Mouse (Mus musculus): Measurements from ENCODE around the gene Dlgap1. TPM values are rescaled to one million over a fixed set of nuclear protein-coding genes. Genes with fewer than 3 reads are reported as not detected.
A peak's percentile ranks its signal among the peaks of the same experiment; 100 is the strongest.

Dlgap1 gene
- polyA plus RNA-seq, 1 experiment from 2014 or later, result 1.3 TPM

DNA sequence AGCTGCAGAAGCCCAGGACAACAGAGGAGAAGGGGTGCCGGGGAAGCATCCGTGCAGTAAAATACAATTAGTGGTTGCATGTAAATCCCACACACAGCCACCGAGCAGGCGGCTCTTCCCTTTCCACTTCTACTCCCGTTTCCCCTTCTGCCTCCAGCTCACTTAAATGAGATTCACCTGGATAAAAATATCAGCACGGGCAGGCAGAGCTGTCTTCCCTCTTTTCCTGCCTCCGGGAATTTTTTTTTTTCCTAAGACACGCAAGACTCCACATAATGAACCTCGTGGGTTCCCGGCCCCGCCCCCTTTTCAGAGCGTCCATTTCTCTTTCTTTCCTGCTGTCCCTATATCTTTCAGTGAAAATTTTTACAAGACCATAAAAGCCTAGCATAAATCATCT, 548.5 kb downstream of the Dlgap1 start:
- WGBS, result 80% methylated on average over 12 of the region's 12 CpGs
- no peak for ATAC-seq
- Histone ChIP-seq H3K36me3 (ENCODE audit: control insufficient read depth, insufficient read depth, low read length) (no peaks in the 10 kb centered on the region), H3K4me2 (ENCODE audit: low read depth, low read length) (no peak overlapping the region), H3K27ac (ENCODE audit: low read length) (no peak overlapping the region), H3K9me3 (ENCODE audit: control insufficient read depth, low read length) (no peaks in the 10 kb centered on the region), H3K27me3 (replicated peaks; ENCODE audit: control insufficient read depth, insufficient read depth, low read length) (no peaks in the 10 kb centered on the region), H3K4me3 (ENCODE audit: low read length) (no peak overlapping the region), H3K9ac (ENCODE audit: low read depth, low read length) (no peak overlapping the region), H3K4me1 (ENCODE audit: control insufficient read depth, insufficient read depth, low read length) (no peaks in the 10 kb centered on the region)

DNA sequence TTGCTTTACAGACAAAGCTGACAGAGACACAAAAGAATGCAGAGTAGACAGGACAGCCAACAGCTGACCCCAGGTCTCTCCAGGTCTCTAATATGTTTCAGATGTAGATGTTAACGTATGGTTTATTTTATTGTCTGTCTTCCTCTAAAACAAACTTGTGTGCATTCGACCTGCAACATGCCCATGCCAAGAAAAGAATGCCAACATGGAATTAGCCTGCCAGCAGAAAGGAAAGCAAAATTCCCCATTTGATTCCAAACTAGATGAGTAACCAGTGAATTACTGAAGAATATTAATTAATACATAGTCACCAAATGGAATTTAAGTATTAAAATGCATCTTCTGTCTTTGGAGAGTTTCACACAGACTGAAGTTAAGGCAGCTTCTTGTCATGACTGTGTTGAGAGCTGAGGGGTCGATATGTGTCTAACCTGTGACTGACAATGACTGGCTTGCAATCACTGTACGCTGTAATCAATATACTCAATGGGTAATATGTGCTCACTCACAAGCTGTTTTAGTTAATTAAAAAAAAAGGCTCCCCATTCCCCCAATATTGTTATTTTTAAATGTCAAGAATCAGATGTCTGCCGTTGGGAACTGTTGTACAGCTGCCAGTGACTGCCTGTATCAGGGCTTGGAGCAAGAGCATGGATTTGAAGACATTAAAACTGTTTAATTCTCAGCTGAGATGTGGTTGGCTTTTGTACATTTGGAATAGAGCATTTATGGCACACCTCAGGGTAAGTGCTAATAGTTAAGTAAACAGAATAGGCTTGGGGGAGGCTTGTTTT, 552.4 kb downstream of the Dlgap1 start:
- H3K27ac ChIP-seq (ENCODE audit: low read length), result no peak overlapping the region
- H3K4me1 ChIP-seq (ENCODE audit: control insufficient read depth, insufficient read depth, low read length), result no peaks in the 10 kb centered on the region
- H3K9ac ChIP-seq (ENCODE audit: low read depth, low read length), result no peak overlapping the region
- H3K4me2 ChIP-seq (ENCODE audit: low read depth, low read length), result no peak overlapping the region
- WGBS, result 69% methylated on average over 5 of the region's 5 CpGs
- no peaks in the 10 kb centered on the region for H3K27me3 ChIP-seq (replicated peaks; ENCODE audit: control insufficient read depth, insufficient read depth, low read length)
- H3K36me3 ChIP-seq (ENCODE audit: control insufficient read depth, insufficient read depth, low read length), result no peaks in the 10 kb centered on the region
- no peaks in the 10 kb centered on the region for H3K9me3 ChIP-seq (ENCODE audit: control insufficient read depth, low read length)
- no peak for ATAC-seq
- no peak overlapping the region for H3K4me3 ChIP-seq (ENCODE audit: low read length)

DNA sequence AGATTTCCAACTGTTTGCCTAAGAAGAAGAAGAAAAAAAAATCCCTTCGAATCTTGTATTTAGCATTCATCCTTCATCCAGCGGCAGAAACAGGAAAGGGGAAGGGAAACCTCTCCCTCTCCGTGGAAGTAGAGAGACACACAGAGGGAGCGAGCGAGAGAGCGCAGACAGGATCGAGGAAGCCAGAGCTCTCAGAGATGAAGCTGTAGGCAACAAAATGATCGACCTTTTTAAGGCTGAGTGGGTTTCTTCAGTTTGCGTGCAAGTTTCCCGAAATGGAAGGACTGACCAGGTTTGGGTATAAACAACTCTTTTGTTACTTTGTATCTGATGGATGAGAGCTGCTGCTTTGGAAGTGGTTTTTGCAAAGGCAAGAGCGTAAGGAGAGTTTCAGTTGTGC, 553.1 kb downstream of the Dlgap1 start:
- Histone ChIP-seq H3K9ac (ENCODE audit: low read depth, low read length) (no peak overlapping the region), H3K4me3 (ENCODE audit: low read length) (no peak overlapping the region), H3K27ac (ENCODE audit: low read length) (no peak overlapping the region), H3K36me3 (ENCODE audit: control insufficient read depth, insufficient read depth, low read length) (no peaks in the 10 kb centered on the region), H3K4me1 (ENCODE audit: control insufficient read depth, insufficient read depth, low read length) (no peaks in the 10 kb centered on the region), H3K27me3 (replicated peaks; ENCODE audit: control insufficient read depth, insufficient read depth, low read length) (no peaks in the 10 kb centered on the region), H3K4me2 (ENCODE audit: low read depth, low read length) (no peak overlapping the region; the same call in 1 of the 2 replicates), H3K9me3 (ENCODE audit: control insufficient read depth, low read length) (no peaks in the 10 kb centered on the region)
- no peak for ATAC-seq
- 25% methylated on average over 11 of the region's 11 CpGs for WGBS

DNA sequence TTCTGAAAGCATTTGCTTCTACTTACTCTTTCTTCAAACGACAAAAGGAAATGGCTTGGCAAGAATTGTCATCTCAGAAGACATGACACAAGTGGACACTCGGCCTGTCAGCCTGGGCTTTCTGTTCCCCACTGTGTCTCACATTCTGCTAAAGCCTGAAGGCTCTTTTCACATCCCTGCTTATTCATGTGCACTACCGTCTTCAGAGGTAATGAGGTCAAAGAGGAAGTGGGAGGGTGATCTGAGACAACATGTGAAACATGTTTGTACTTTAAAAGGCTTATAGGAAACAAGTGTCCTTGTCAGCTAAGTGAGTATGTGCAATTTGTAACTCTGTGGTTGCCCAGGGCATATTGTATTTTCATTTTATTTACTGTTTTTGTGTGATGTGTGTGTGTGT, 557.1 kb downstream of the Dlgap1 start:
- Histone ChIP-seq H3K9ac (ENCODE audit: low read depth, low read length) (no peak overlapping the region), H3K4me3 (ENCODE audit: low read length) (no peak overlapping the region), H3K9me3 (ENCODE audit: control insufficient read depth, low read length) (no peaks in the 10 kb centered on the region), H3K27me3 (replicated peaks; ENCODE audit: control insufficient read depth, insufficient read depth, low read length) (no peaks in the 10 kb centered on the region), H3K36me3 (ENCODE audit: control insufficient read depth, insufficient read depth, low read length) (no peaks in the 10 kb centered on the region), H3K4me2 (ENCODE audit: low read depth, low read length) (no peak overlapping the region), H3K27ac (ENCODE audit: low read length) (no peak overlapping the region), H3K4me1 (ENCODE audit: control insufficient read depth, insufficient read depth, low read length) (no peaks in the 10 kb centered on the region)
- WGBS, result 50% methylated on average over 3 of the region's 3 CpGs
- no peak for ATAC-seq

DNA sequence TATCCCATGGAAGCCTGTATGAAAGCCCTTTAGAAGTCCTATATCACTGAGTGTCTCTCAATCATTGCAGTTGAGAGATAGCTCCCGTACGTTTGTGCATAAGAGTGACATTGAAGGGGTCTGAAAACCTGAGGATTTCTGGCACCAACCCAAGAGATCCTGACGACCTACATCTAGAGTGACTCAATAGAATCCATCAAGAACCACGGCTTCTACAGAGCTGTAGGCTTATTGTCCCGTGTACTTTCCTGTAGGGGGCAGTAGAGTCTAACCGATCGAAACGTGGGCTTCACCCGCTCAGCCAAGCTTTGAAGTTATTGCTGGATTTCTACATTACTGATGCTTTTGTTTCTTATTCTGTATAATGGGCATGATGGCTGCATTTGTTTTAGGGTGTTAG, 558.2 kb downstream of the Dlgap1 start:
- Histone ChIP-seq H3K4me3 (ENCODE audit: low read length) (no peak overlapping the region), H3K4me1 (ENCODE audit: control insufficient read depth, insufficient read depth, low read length) (no peaks in the 10 kb centered on the region), H3K9me3 (ENCODE audit: control insufficient read depth, low read length) (no peaks in the 10 kb centered on the region), H3K36me3 (ENCODE audit: control insufficient read depth, insufficient read depth, low read length) (no peaks in the 10 kb centered on the region), H3K4me2 (ENCODE audit: low read depth, low read length) (no peak overlapping the region), H3K27me3 (replicated peaks; ENCODE audit: control insufficient read depth, insufficient read depth, low read length) (no peaks in the 10 kb centered on the region), H3K9ac (ENCODE audit: low read depth, low read length) (no peak overlapping the region), H3K27ac (ENCODE audit: low read length) (no peak overlapping the region)
- WGBS, result 30% methylated on average over 9 of the region's 9 CpGs
- peak; percentile 31; the same call in 1 of the 2 replicates for ATAC-seq

DNA sequence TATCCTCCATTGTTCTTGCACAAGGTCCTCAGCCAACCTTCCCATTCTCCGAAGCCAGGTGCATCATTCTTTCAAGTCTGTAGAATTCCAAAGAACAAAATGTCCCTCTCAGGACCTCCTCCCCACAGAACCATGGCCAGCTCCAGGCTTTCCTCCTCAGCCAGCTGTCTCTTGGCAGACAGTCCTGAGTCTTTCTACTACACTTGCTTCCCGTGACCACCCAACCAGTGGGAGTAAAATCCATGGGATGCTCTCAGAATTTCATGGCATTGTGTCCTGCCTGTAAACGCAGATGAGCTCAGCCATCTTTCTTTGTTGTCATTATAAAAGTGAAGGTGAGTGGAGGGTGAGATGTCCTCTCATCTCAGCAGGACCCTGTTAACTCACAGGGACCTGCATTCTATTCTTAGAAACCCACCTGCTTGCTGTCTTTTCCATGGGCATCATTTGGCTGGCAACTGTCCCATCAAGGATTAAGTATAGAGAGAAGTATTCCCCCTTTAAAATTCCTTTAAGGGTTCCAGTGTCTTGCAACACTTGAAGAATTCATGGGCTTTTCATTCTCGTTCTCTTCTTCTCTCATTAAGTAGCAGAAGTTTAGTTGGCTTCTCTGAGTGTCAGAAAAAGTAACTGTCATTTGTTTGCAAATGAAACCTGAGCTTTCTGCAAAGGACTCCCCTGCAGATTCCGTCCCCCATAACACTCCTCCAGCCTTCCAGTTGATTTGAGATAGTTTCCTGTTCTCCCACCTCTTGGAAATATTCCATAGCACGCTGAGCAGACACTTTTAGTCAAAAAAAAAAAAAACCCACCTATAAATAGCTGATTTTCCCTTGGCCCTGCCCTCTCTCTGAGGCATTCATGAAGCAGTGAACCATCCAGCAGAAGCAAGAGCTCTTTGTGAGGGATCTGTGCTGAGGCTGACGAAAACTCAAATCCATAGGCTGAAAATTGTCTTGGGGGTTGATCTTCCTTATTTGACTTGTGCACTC, 559.6 kb downstream of the Dlgap1 start:
- ATAC-seq, result no peak
- no peaks in the 10 kb centered on the region for H3K4me1 ChIP-seq (ENCODE audit: control insufficient read depth, insufficient read depth, low read length)
- H3K9ac ChIP-seq (ENCODE audit: low read depth, low read length), result no peak overlapping the region
- 46% methylated on average over 7 of the region's 7 CpGs for WGBS
- no peaks in the 10 kb centered on the region for H3K36me3 ChIP-seq (ENCODE audit: control insufficient read depth, insufficient read depth, low read length)
- H3K4me3 ChIP-seq (ENCODE audit: low read length), result no peak overlapping the region
- no peaks in the 10 kb centered on the region for H3K27me3 ChIP-seq (replicated peaks; ENCODE audit: control insufficient read depth, insufficient read depth, low read length)
- no peak overlapping the region for H3K27ac ChIP-seq (ENCODE audit: low read length)
- H3K9me3 ChIP-seq (ENCODE audit: control insufficient read depth, low read length), result no peaks in the 10 kb centered on the region
- H3K4me2 ChIP-seq (ENCODE audit: low read depth, low read length), result no peak overlapping the region

DNA sequence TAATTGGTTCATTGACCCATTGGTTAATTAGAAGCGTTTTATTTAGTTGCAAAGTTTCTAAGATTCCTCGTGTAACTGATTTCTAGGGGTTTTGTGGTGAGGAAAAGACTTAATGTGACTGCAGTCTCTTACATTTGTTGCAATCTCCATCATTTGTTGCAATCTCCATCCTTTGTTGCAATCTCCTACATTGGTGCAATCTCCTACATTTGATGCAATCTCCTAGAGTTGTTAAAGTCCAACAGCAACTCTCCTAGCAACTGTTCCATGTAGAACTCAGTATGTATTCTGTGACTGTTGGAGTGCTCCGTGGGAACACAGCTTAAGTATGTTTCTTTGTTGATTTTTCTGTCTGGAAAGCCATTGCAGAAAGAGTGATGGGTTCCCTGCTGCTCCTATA, 565.4 kb downstream of the Dlgap1 start:
- WGBS, result 62% methylated on average over 3 of the region's 3 CpGs

DNA sequence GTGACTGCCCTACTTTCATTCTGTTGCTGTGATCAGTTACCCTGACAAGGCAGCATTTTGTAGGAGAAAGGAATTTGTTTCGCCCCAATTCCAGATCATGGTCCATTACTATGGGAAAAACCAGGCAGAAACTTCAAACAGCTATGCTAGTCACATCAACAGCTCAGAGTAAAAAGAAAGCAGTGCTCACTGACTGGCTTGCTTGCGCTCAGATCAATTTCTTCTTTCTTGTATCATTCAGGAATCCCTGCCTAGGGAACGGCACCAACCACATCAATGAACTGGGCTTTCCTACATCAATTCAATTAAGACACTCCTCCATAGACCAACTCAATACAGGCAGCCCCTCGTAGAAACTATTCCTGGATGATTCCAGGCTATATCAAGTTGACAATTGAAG, 572.9 kb downstream of the Dlgap1 start:
- H3K27me3 ChIP-seq (replicated peaks; ENCODE audit: control insufficient read depth, insufficient read depth, low read length), result no peaks in the 10 kb centered on the region
- 92% methylated on average over 4 of the region's 4 CpGs for WGBS
- no peak overlapping the region for H3K9ac ChIP-seq (ENCODE audit: low read depth, low read length)
- no peaks in the 10 kb centered on the region for H3K4me1 ChIP-seq (ENCODE audit: control insufficient read depth, insufficient read depth, low read length)
- no peak for ATAC-seq
- H3K4me2 ChIP-seq (ENCODE audit: low read depth, low read length), result no peak overlapping the region
- H3K36me3 ChIP-seq (ENCODE audit: control insufficient read depth, insufficient read depth, low read length), result no peaks in the 10 kb centered on the region
- no peak overlapping the region for H3K4me3 ChIP-seq (ENCODE audit: low read length)
- no peaks in the 10 kb centered on the region for H3K9me3 ChIP-seq (ENCODE audit: control insufficient read depth, low read length)
- H3K27ac ChIP-seq (ENCODE audit: low read length), result no peak overlapping the region

More for the DNA sequence above, 565.4 kb downstream of the Dlgap1 start:
- no peak overlapping the region for H3K4me2 ChIP-seq (ENCODE audit: low read depth, low read length)
- H3K4me3 ChIP-seq (ENCODE audit: low read length), result no peak overlapping the region
- no peaks in the 10 kb centered on the region for H3K9me3 ChIP-seq (ENCODE audit: control insufficient read depth, low read length)
- H3K4me1 ChIP-seq (ENCODE audit: control insufficient read depth, insufficient read depth, low read length), result no peaks in the 10 kb centered on the region
- no peak overlapping the region for H3K9ac ChIP-seq (ENCODE audit: low read depth, low read length)
- no peaks in the 10 kb centered on the region for H3K36me3 ChIP-seq (ENCODE audit: control insufficient read depth, insufficient read depth, low read length)
- H3K27ac ChIP-seq (ENCODE audit: low read length), result no peak overlapping the region
- H3K27me3 ChIP-seq (replicated peaks; ENCODE audit: control insufficient read depth, insufficient read depth, low read length), result no peaks in the 10 kb centered on the region
- no peak for ATAC-seq

DNA sequence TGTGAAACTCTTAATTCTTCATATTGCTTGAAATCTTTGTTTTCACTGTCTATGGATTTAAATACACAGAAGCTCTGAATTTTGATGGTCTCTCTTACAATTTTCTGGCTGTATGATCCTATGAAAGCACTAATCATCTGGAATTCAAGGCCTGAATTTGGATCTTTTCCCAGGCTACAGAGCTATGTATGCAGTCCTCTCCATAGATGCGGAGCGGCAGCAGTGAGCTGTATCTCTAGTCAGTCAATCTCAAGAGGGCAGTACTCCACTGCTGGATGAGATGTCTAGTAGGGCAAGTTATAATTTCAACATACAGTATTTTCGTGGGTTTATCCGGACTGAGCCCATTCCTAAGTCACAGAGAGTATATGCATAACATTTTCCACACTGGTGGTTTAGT, 581.9 kb downstream of the Dlgap1 start:
- Histone ChIP-seq H3K9me3 (ENCODE audit: control insufficient read depth, low read length) (no peaks in the 10 kb centered on the region), H3K4me1 (ENCODE audit: control insufficient read depth, insufficient read depth, low read length) (no peaks in the 10 kb centered on the region), H3K36me3 (ENCODE audit: control insufficient read depth, insufficient read depth, low read length) (no peaks in the 10 kb centered on the region), H3K4me3 (ENCODE audit: low read length) (no peak overlapping the region), H3K27ac (ENCODE audit: low read length) (no peak overlapping the region), H3K4me2 (ENCODE audit: low read depth, low read length) (no peak overlapping the region), H3K27me3 (replicated peaks; ENCODE audit: control insufficient read depth, insufficient read depth, low read length) (no peaks in the 10 kb centered on the region), H3K9ac (ENCODE audit: low read depth, low read length) (no peak overlapping the region)
- 85% methylated on average over 4 of the region's 4 CpGs for WGBS
- no peak for ATAC-seq
